Mouse (Mus musculus): Measurements from ENCODE around the gene Slc16a2.

The Slc16a2 gene

GRCm38 (mm10) chrX:103821832-103822196, at the start of gene Slc16a2:
Gene Slc16a2 (minus strand): TSS chrX:103821983.
- DNase-seq: peak; percentile 60

- DNase-seq: no peak
Observed at GRCm38 (mm10) chrX:103863502-103863901, 41.7 kb upstream of the Slc16a2 start.

- DNase-seq: no peak
Observed at GRCm38 (mm10) chrX:103862877-103863276, 41.1 kb upstream of the Slc16a2 start.

GRCm38 (mm10) chrX:103845266-103845665, 23.5 kb upstream of the Slc16a2 start:
- no peak for DNase-seq

- no peak for DNase-seq
Observed at GRCm38 (mm10) chrX:103828836-103829235, 7.1 kb upstream of the Slc16a2 start.

GRCm38 (mm10) chrX:103822271-103822811, 558 bp upstream of the Slc16a2 start:
- peak; percentile 35 for DNase-seq

GRCm38 (mm10) chrX:103821195-103821831, 470 bp downstream of the Slc16a2 start:
- DNase-seq: no peak

GRCm38 (mm10) chrX:103820307-103821194, 1.2 kb downstream of the Slc16a2 start:
- DNase-seq: peak; percentile 9

- DNase-seq: peak; percentile 4
Observed at GRCm38 (mm10) chrX:103819253-103819652, 2.5 kb downstream of the Slc16a2 start.

GRCm38 (mm10) chrX:103812690-103813089, 9.1 kb downstream of the Slc16a2 start:
- no peak for DNase-seq

GRCm38 (mm10) chrX:103810483-103810882, 11.3 kb downstream of the Slc16a2 start:
- no peak for DNase-seq

GRCm38 (mm10) chrX:103806373-103806772, 15.4 kb downstream of the Slc16a2 start:
- no peak for DNase-seq

GRCm38 (mm10) chrX:103796961-103797360, 24.8 kb downstream of the Slc16a2 start:
- no peak for DNase-seq

- DNase-seq: no peak
Observed at GRCm38 (mm10) chrX:103795506-103795905, 26.3 kb downstream of the Slc16a2 start.

- DNase-seq: no peak
Observed at GRCm38 (mm10) chrX:103791329-103791728, 30.5 kb downstream of the Slc16a2 start.

- no peak for DNase-seq
Observed at GRCm38 (mm10) chrX:103785681-103786080, 36.1 kb downstream of the Slc16a2 start.

GRCm38 (mm10) chrX:103776412-103776811, 45.4 kb downstream of the Slc16a2 start:
- DNase-seq: no peak

- DNase-seq: no peak
Observed at GRCm38 (mm10) chrX:103746197-103746596, 75.6 kb downstream of the Slc16a2 start.

- no peak for DNase-seq
Observed at GRCm38 (mm10) chrX:103744171-103745039, 77.4 kb downstream of the Slc16a2 start.

- DNase-seq: no peak
Observed at GRCm38 (mm10) chrX:103742057-103742315, 79.8 kb downstream of the Slc16a2 start.

GRCm38 (mm10) chrX:103741215-103742056, 80.3 kb downstream of the Slc16a2 start:
- DNase-seq: no peak

- DNase-seq: no peak
Observed at GRCm38 (mm10) chrX:103734041-103734625, 87.7 kb downstream of the Slc16a2 start.
